Mouse (Mus musculus): Measurements from ENCODE around the gene Ddx41. TPM values are rescaled to one million over a fixed set of nuclear protein-coding genes. Genes with fewer than 3 reads are reported as not detected.

Ddx41 gene
- polyA plus RNA-seq, 1 experiment from 2014 or later = 90.0 TPM

Small RNA genes lying within 50 kb of the gene (microRNA-seq; reads per million reads assigned to microRNA genes)
- gene Mir6945 = 2.4 reads per million

Other genes starting within 250 kb of the Ddx41 start
- 460 and 481 TPM in 2 replicates for gene Prelid1, start 216.2 kb downstream of the Ddx41 start, polyA plus RNA-seq (2016; fragmentation: Nextera tagmentation; extraction: Ambion mirVana)
- 70.4 and 73.3 TPM in 2 replicates for gene Rab24, start 214.7 kb downstream of the Ddx41 start, polyA plus RNA-seq (2016; fragmentation: Nextera tagmentation; extraction: Ambion mirVana)
- 20.5 and 20.9 TPM in 2 replicates for gene Mxd3, start 206.8 kb downstream of the Ddx41 start, polyA plus RNA-seq (2016; fragmentation: Nextera tagmentation; extraction: Ambion mirVana)
- gene Lman2, start 173.9 kb downstream of the Ddx41 start, polyA plus RNA-seq (2016; fragmentation: Nextera tagmentation; extraction: Ambion mirVana) = 101 and 110 TPM in 2 replicates
- 0.54 and 0.97 TPM in 2 replicates for gene Rgs14, start 166.9 kb downstream of the Ddx41 start, polyA plus RNA-seq (2016; fragmentation: Nextera tagmentation; extraction: Ambion mirVana)
- gene Slc34a1, start 138.5 kb downstream of the Ddx41 start, polyA plus RNA-seq (2016; fragmentation: Nextera tagmentation; extraction: Ambion mirVana) = not detected in 2 replicates
- gene Pfn3, start 121.4 kb downstream of the Ddx41 start, polyA plus RNA-seq (2016; fragmentation: Nextera tagmentation; extraction: Ambion mirVana) = not detected in 2 replicates
- gene F12, start 109.9 kb downstream of the Ddx41 start, polyA plus RNA-seq (2016; fragmentation: Nextera tagmentation; extraction: Ambion mirVana) = 0.13 TPM in 1 of 2 replicates, not detected in the other
- 65.2 and 65.6 TPM in 2 replicates for gene Grk6, start 91.6 kb downstream of the Ddx41 start, polyA plus RNA-seq (2016; fragmentation: Nextera tagmentation; extraction: Ambion mirVana)
- 0.54 TPM in 2 replicates for gene Prr7, start 72.4 kb downstream of the Ddx41 start, polyA plus RNA-seq (2016; fragmentation: Nextera tagmentation; extraction: Ambion mirVana)
- 412 and 419 TPM in 2 replicates for gene Dbn1, start 48.5 kb downstream of the Ddx41 start, polyA plus RNA-seq (2016; fragmentation: Nextera tagmentation; extraction: Ambion mirVana)
- gene Pdlim7, start 23.0 kb downstream of the Ddx41 start, polyA plus RNA-seq (2016; fragmentation: Nextera tagmentation; extraction: Ambion mirVana) = 209 and 215 TPM in 2 replicates
- 3.6 and 4.2 TPM in 2 replicates for gene Dok3, start 7.4 kb downstream of the Ddx41 start, polyA plus RNA-seq (2016; fragmentation: Nextera tagmentation; extraction: Ambion mirVana)
- 62.7 and 67.3 TPM in 2 replicates for gene Fam193b, start 34.5 kb upstream of the Ddx41 start, polyA plus RNA-seq (2016; fragmentation: Nextera tagmentation; extraction: Ambion mirVana)
- 120 and 121 TPM in 2 replicates for gene Tmed9, start 37.1 kb upstream of the Ddx41 start, polyA plus RNA-seq (2016; fragmentation: Nextera tagmentation; extraction: Ambion mirVana)
- gene B4galt7, start 63.2 kb upstream of the Ddx41 start, polyA plus RNA-seq (2016; fragmentation: Nextera tagmentation; extraction: Ambion mirVana) = 30.1 and 32.0 TPM in 2 replicates
- gene Caml, start 86.3 kb upstream of the Ddx41 start, polyA plus RNA-seq (2016; fragmentation: Nextera tagmentation; extraction: Ambion mirVana) = 52.6 and 53.6 TPM in 2 replicates
- 44.7 and 47.4 TPM in 2 replicates for gene Ddx46, start 98.4 kb upstream of the Ddx41 start, polyA plus RNA-seq (2016; fragmentation: Nextera tagmentation; extraction: Ambion mirVana)
- gene B230219D22Rik, start 156.5 kb upstream of the Ddx41 start, polyA plus RNA-seq (2016; fragmentation: Nextera tagmentation; extraction: Ambion mirVana) = 55.5 and 60.7 TPM in 2 replicates
- 65.1 and 68.0 TPM in 2 replicates for gene Txndc15, start 178.0 kb upstream of the Ddx41 start, polyA plus RNA-seq (2016; fragmentation: Nextera tagmentation; extraction: Ambion mirVana)
- gene Pcbd2, start 190.7 kb upstream of the Ddx41 start, polyA plus RNA-seq (2016; fragmentation: Nextera tagmentation; extraction: Ambion mirVana) = 36.3 and 43.7 TPM in 2 replicates
- gene Catsper3, start 247.9 kb upstream of the Ddx41 start, polyA plus RNA-seq (2016; fragmentation: Nextera tagmentation; extraction: Ambion mirVana) = not detected in 2 replicates

All from embryonic facial prominence, embryonic 10.5 days (tissue).